Mouse (Mus musculus) brown adipose tissue, adult 24 weeks (tissue): Measurements from ENCODE around the gene Paqr8. TPM values are rescaled to one million over a fixed set of nuclear protein-coding genes. Genes with fewer than 3 reads are reported as not detected.

Experiments
- H3K27ac ChIP-seq: fragments of 200-500 bp; replicated peaks from 2 replicates; pipeline ENCODE4 v1.5.1; 2012; ENCODE audit warnings: low read depth, mild to moderate bottlenecking, low read length
- H3K4me1 ChIP-seq: fragments of 200-500 bp; 2 replicates; pipeline ENCODE4 v1.6.1; 2012; ENCODE audit warnings: low read length, mixed read lengths; ENCODE audit not compliant: control insufficient read depth, insufficient read depth, insufficient read length
- H3K4me3 ChIP-seq: fragments of 200-500 bp; 2 replicates; pipeline ENCODE4 v1.5.1; 2012; ENCODE audit warnings: low read depth, mild to moderate bottlenecking, low read length, moderate library complexity; ENCODE audit not compliant: insufficient read depth
- polyA plus RNA-seq: library from polyadenylated mRNA; stranded (reverse); fragments of >200 nt; gene quantifications from 2 replicates; pipeline ENCODE4 v1.2.4, GENCODE M21; 2012; ENCODE audit not compliant: missing spikeins, insufficient read depth, insufficient read length

Paqr8 gene
- polyA plus RNA-seq, 1 experiment, result 0.67 TPM

DNA sequence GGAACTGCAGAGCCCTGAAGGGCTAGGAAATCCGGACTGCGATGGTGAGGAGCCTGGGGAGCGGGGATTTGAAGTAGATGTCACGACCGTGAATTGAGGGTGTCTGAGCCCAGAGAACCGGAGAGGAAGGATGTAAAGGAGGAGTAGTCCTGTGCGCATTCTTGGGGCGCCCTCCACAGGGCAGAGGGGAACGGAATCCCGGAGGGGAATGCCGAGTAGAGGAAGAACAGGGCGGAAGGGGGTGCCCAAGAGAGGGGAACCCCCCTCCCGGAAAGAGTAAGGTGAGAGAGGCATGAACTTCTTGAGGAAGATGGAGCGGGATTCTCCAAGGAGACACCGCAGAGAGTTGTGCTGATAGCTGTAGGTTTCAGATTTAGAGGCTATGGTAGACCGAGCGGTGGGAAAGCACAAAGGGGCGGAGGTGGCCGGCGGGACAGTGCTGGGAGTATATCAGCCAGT, 564 bp downstream of the Paqr8 start:
- Histone ChIP-seq H3K27ac (no peak overlapping the region), H3K4me1 (no peaks in the 10 kb centered on the region), H3K4me3 (peak overlapping the region; percentile 77)

DNA sequence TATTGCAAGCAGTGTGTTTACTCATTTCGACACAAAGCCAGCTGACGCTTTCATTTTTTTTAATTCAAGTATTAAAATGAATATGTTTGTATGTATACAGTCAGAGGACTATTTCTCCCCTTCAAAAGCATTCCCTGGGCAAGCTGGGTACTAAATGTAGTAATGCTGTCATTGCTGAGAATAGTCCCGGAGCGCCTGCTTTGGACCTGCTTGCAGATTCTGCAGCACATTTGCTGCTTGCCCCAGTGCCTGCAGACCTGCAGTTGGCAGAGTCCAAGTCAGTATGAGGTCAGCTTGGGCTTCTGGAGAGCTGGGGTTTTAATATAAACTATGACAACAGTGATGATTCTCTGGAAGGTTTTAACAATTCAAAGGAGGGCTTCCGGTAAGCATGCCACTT, 2.7 kb downstream of the Paqr8 start:
- no peak overlapping the region for H3K27ac ChIP-seq
- H3K4me3 ChIP-seq, result no peak overlapping the region
- no peaks in the 10 kb centered on the region for H3K4me1 ChIP-seq

- Histone ChIP-seq H3K4me1 (no peaks in the 10 kb centered on the region), H3K27ac (no peak overlapping the region), H3K4me3 (no peak overlapping the region)
These were observed 8.0 kb downstream of the Paqr8 start for GRCm38 (mm10) chr1:20898391-20898790.

DNA sequence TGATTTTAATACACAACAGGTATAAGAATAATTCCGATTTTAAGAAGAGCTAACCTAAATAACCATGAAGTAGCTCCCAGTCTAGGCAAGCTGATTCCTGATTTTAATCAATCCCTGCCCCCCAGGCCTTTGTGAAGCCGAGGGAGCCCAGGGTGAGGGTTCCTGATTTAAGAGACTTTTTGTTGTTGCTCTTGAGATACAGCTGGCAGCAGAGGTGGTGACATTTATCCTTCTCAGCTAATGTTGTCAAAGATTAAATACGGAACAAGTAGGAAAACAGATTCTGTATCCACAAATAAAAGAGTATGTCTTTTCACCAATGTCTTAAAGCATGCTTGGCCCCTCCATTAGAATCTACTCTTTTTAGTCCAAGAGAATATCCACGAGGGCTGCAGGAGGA, 9.9 kb downstream of the Paqr8 start:
- Histone ChIP-seq H3K4me3 (no peak overlapping the region), H3K4me1 (no peaks in the 10 kb centered on the region), H3K27ac (no peak overlapping the region)

- Histone ChIP-seq H3K4me1 (no peaks in the 10 kb centered on the region), H3K27ac (no peak overlapping the region), H3K4me3 (no peak overlapping the region)
These were observed 15.2 kb downstream of the Paqr8 start for GRCm38 (mm10) chr1:20905501-20906127.

- Histone ChIP-seq H3K4me1 (no peaks in the 10 kb centered on the region), H3K4me3 (no peak overlapping the region), H3K27ac (no peak overlapping the region)
These were observed 15.7 kb downstream of the Paqr8 start for GRCm38 (mm10) chr1:20906128-20906515.

- Histone ChIP-seq H3K4me1 (no peaks in the 10 kb centered on the region; the same call in 1 of the 2 replicates), H3K4me3 (no peak overlapping the region), H3K27ac (no peak overlapping the region)
These were observed 18.1 kb downstream of the Paqr8 start for GRCm38 (mm10) chr1:20908541-20908940.

GRCm38 (mm10) chr1:20912115-20912514, 21.7 kb downstream of the Paqr8 start:
- Histone ChIP-seq H3K4me3 (no peak overlapping the region), H3K27ac (no peak overlapping the region), H3K4me1 (no peaks in the 10 kb centered on the region; the same call in 1 of the 2 replicates)

DNA sequence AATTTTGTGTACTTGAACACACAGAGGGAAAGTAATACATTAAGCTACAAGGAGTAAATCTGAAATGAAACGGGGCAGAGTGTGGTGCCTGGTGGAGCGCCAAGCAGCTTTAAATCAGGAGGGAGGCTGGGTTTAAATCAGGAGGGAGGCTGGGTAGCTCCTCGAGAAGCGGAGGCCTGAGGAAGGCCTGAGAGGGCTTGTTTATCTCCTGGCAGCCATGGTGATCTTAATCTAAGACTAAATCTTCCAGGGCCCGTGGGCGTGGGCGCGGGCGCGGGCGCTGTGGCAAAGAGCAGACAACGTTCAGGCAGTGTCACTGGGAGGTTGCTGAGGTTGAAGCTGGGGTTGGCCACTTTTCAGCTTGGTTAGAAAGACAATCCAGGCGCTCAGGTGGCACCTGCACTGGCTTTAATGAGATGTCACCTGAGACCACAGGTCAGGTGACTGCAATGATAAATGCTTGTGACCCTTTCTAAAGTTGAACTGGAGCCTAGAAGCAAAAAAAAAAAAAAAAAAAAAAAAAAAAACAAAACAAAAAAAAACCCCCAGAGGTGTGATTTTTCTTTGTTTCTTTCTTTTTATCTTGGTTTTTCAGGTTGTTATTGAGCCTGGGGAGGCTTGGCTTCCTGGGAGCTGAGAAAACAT, 22.2 kb downstream of the Paqr8 start:
- Histone ChIP-seq H3K27ac (no peak overlapping the region), H3K4me3 (no peak overlapping the region), H3K4me1 (no peaks in the 10 kb centered on the region; the same call in 1 of the 2 replicates)

GRCm38 (mm10) chr1:20914769-20915168, 24.4 kb downstream of the Paqr8 start:
- Histone ChIP-seq H3K4me1 (no peaks in the 10 kb centered on the region; the same call in 1 of the 2 replicates), H3K27ac (no peak overlapping the region), H3K4me3 (no peak overlapping the region)

DNA sequence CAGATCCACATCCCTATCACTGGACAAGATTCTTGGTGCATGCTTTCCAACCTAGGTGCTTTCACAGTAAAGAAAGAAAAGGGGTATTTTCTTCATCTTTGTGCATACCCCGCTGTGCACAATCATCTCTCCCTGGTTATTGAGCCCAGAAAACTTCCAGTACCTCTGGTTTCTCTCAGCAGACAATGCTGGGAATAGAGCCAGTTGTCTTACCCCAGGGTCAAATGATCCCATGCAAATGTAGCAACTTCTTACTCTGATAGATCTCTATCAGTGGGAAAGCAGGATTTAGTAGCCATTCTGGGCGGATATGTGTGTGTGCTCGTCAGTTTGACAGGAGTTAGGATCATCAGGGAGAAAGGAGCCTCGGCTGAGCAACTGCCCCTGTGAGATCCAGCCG, 25.2 kb downstream of the Paqr8 start:
- no peaks in the 10 kb centered on the region; the same call in 1 of the 2 replicates for H3K4me1 ChIP-seq
- H3K4me3 ChIP-seq, result no peak overlapping the region
- no peak overlapping the region for H3K27ac ChIP-seq

DNA sequence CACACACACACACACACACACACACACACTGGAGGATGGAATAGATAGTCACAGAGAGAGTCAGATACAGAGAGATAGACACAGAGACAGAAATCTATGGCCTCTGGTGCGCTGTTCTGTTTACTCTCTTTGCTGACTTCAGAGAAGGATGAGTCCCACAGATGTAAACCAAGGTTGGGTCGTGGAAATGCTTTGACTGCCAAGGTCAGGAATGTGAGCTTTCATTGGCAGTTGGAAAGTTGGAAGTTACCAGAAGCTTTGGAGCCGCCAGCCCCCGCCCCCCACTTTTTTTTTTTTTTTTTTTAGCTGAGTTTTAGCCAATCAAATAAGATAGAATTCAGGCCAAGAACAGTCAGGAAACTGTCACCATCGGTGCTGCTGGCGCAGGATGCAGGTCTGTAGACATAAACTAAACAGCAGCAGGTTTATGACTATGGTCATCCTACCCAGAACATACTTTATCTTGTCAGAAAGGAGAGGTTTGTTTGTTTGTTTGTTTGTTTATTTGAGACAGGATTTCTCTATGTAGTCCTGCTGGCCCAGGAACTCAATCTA, 27.2 kb downstream of the Paqr8 start:
- no peak overlapping the region for H3K4me3 ChIP-seq
- no peak overlapping the region for H3K27ac ChIP-seq
- no peaks in the 10 kb centered on the region; the same call in 1 of the 2 replicates for H3K4me1 ChIP-seq

DNA sequence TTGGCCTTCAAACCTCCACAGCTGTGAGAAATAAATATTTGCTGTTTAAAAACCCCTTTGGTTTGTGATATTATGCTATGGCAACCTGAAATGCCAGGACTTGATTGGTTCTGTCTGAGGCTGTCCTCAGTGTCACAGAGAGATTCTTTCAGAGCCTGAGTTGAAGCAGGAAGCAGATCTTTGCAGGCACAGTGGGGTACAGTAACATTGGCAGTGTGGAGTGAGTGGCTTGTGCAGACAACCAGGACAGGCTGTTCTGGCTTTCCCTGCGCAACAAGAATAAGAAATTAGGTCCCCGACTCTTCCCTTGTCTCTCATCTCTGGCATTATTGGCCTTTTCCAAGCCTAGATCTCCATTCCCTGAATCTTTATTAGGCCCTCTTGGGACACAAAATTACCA, 29.3 kb downstream of the Paqr8 start:
- Histone ChIP-seq H3K4me1 (no peaks in the 10 kb centered on the region), H3K4me3 (no peak overlapping the region), H3K27ac (no peak overlapping the region)

DNA sequence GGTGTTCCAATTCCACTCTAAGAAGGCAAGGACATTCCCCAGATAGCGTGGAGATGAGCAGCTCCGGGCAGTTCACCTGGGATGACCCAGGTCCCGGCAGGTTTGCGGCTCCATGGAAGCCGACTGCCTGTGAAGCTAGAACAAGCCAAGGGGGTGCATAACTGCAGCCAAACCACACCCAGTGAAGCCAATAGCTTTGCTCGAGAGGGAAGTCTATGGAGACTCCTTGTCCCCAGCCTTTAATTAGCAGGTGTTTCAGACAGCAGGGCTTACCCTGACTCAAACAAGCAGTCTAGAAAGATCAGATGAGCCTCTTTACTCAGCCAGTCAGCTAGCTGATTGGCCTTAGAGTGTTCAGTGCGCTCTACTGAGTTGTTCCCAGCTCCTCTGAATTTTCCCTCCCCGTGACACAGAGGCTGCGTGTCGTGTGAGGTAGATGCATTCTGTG, 30.7 kb downstream of the Paqr8 start:
- no peak overlapping the region for H3K27ac ChIP-seq
- no peak overlapping the region for H3K4me3 ChIP-seq
- no peaks in the 10 kb centered on the region for H3K4me1 ChIP-seq

DNA sequence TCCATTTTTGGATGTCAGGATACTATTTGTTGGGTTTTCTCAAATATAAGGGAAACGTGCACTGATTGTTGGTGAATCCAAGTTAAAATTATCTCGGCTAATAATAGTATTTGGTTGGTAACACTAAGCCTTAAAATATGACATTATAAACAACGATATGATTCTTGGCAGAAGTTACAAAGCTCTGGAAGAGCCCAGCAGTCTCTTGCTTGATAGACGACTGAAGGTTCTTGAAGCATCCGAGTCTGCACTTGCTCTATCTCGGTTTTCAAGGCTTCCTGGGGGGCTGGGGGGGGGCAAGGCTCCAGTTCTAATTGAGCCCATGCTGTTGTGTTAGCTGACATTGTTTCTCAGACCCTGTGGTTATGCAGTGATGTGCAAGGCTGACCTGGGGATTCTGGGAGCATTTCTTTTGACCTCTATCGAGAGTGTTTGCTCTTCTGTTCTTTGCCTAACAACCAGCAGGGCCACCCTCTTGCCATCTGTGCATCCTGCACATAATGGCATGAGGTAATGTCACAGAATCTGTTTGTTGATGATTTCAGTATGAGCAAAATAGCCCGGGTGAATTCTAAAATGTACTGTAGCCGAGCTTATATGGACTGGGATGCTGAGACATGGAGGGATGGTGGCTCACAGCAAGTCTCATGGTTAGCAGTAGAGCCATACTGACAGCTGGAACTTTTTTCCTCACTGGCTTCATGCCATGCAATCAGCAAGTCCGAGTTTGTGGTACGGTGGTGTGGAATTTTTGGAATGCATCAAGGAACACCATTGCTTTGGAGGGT, 32.4 kb downstream of the Paqr8 start:
- Histone ChIP-seq H3K4me3 (no peak overlapping the region), H3K4me1 (no peaks in the 10 kb centered on the region), H3K27ac (no peak overlapping the region)
